Mouse (Mus musculus): ENCODE measurements around the gene Pax3. TPM values are rescaled to one million over a fixed set of nuclear protein-coding genes. Genes with fewer than 3 reads are reported as not detected.

The Pax3 gene
- total and polyA plus RNA-seq, 3 experiments = 0.08 to 0.10 TPM; not detected in 1

DNA sequence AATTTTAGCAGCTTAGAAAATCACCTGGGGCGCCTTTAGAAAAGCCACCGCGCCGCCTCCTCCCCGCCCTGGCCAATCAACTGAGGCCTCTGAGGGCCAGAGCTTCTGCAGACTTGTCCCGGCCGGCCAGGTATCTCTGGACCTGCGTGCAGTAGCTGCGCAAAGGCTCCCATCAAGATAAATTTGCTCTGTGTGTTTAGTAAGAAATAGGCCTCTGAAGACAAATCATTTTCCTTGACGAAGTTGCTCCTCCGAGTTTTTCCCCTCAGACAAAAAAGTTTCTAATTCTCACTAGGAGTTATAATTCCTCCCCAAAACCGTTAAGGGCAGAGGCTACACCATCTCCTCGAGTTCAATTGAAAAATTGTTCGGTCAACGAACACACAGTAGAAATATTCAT is 13.6 kb upstream of the Pax3 start:
- no peak for DNase-seq (ENCODE audit: extremely low read depth)
- H3K4me1 ChIP-seq (ENCODE audit: control insufficient read depth in 1 of 2, insufficient read depth in 2 of 2) = no peaks in the 10 kb centered on the region
- no peaks in the 10 kb centered on the region for H3K27me3 ChIP-seq (replicated peaks)
- H3K27ac ChIP-seq (ENCODE audit: insufficient read depth, low read depth) = no peak overlapping the region
- H3K36me3 ChIP-seq (replicated peaks in 1 of 2; ENCODE audit: control insufficient read depth in 1 of 2, insufficient read depth in 1 of 2, low read length in 1 of 2) = no peaks in the 10 kb centered on the region
- H3K79me2 ChIP-seq (replicated peaks; ENCODE audit: control insufficient read depth, extremely low read depth, insufficient read depth, poor library complexity, severe bottlenecking) = no peaks in the 10 kb centered on the region
- in situ Hi-C loops (cut with MboI; ENCODE audit: low pct_ligation_motif_present, low pct_unique_long_range_greater_than_20kb, low sequenced_read_pairs) = no loop called here
- H3K4me2 ChIP-seq (ENCODE audit: insufficient read depth, low read depth, poor library complexity, severe bottlenecking) = no peak overlapping the region
- H3K4me3 ChIP-seq (replicated peaks in 1 of 3; ENCODE audit: low read depth in 2 of 3, low read length in 2 of 3, poor library complexity in 1 of 3) = no peak overlapping the region
- dilution Hi-C loops (cut with MboI; ENCODE audit: extremely low pct_ligation_motif_present, extremely low pct_unique_long_range_greater_than_20kb, low sequenced_read_pairs) = no loop called here
- no peaks in the 10 kb centered on the region for H3K9me3 ChIP-seq (replicated peaks; ENCODE audit: low read length)
- no peak overlapping the region for H3K9ac ChIP-seq (ENCODE audit: insufficient read depth, low read depth)
- TF ChIP-seq USF2 (conservative IDR thresholded peaks at IDR 0.05; ENCODE audit: low read depth, low read length) (no peak), MAZ (IDR thresholded peaks at IDR 0.05; ENCODE audit: low read depth, low read length) (no peak), ETS1 (conservative IDR thresholded peaks at IDR 0.05; ENCODE audit: low read depth, low read length) (no peak), TCF12 (IDR thresholded peaks at IDR 0.05; ENCODE audit: low read depth, low read length) (no peak), ZNF384 (IDR thresholded peaks at IDR 0.05; ENCODE audit: low read depth, low read length) (no peak), RAD21 (IDR thresholded peaks at IDR 0.05; ENCODE audit: low read depth, low read length) (no peak), POLR2A (IDR thresholded peaks at IDR 0.05; ENCODE audit: low read depth, low read length) (no peak), RCOR1 (conservative IDR thresholded peaks at IDR 0.05; ENCODE audit: low read depth, low read length) (no peak), UBTF (IDR thresholded peaks at IDR 0.05; ENCODE audit: low read depth, low read length) (no peak), MYC (IDR thresholded peaks at IDR 0.05; ENCODE audit: low read depth, low read length) (no peak), E2F4 (IDR thresholded peaks at IDR 0.05; ENCODE audit: insufficient replicate concordance, low read depth, low read length) (no peak), EP300 (IDR thresholded peaks at IDR 0.05; ENCODE audit: low read length) (no peak), POLR2AphosphoS2 (IDR thresholded peaks at IDR 0.05; ENCODE audit: low read depth, low read length) (no peak), ZKSCAN1 (IDR thresholded peaks at IDR 0.05; ENCODE audit: borderline replicate concordance, low read depth, low read length) (no peak), USF1 (IDR thresholded peaks at IDR 0.05; ENCODE audit: low read depth, low read length) (no peak), CHD1 (IDR thresholded peaks at IDR 0.05; ENCODE audit: low read depth, low read length) (no peak), JUND (conservative IDR thresholded peaks at IDR 0.05; ENCODE audit: low read depth, low read length) (no peak), CHD2 (IDR thresholded peaks at IDR 0.05; ENCODE audit: low read length) (no peak), PAX5 (IDR thresholded peaks at IDR 0.05; ENCODE audit: low read length) (no peak), MAFK (IDR thresholded peaks at IDR 0.05; ENCODE audit: insufficient replicate concordance, low read length) (no peak)

- no peak for TF ChIP-seq ZC3H11A (IDR thresholded peaks at IDR 0.05; ENCODE audit: low read depth, low read length)
- no peak for TF ChIP-seq USF2 (conservative IDR thresholded peaks at IDR 0.05; ENCODE audit: low read depth, low read length)
- TF ChIP-seq KAT2A (IDR thresholded peaks at IDR 0.05; ENCODE audit: insufficient replicate concordance, low read length) = no peak
- TF ChIP-seq JUN (IDR thresholded peaks at IDR 0.05; ENCODE audit: insufficient read depth, low read depth, low read length) = no peak
- no peak for TF ChIP-seq ZNF384 (IDR thresholded peaks at IDR 0.05; ENCODE audit: low read depth, low read length)
- TF ChIP-seq GABPA (IDR thresholded peaks at IDR 0.05; ENCODE audit: insufficient replicate concordance, low read depth, low read length) = no peak
- no peak for TF ChIP-seq MAX (IDR thresholded peaks at IDR 0.05; ENCODE audit: low read length)
- no peak for TF ChIP-seq SMC3 (IDR thresholded peaks at IDR 0.05; ENCODE audit: low read depth, low read length)
- no peak for TF ChIP-seq NELFE (IDR thresholded peaks at IDR 0.05; ENCODE audit: low read depth, low read length)
- TF ChIP-seq HCFC1 (IDR thresholded peaks at IDR 0.05; ENCODE audit: low read depth, low read length) = no peak
- TF ChIP-seq NRF1 (IDR thresholded peaks at IDR 0.05; ENCODE audit: low read depth, low read length) = no peak
- TF ChIP-seq E2F4 (IDR thresholded peaks at IDR 0.05; ENCODE audit: insufficient replicate concordance, low read depth, low read length) = no peak
- no peak for TF ChIP-seq POLR2A (IDR thresholded peaks at IDR 0.05; ENCODE audit: low read depth, low read length)
- TF ChIP-seq ETS1 (conservative IDR thresholded peaks at IDR 0.05; ENCODE audit: low read depth, low read length) = no peak
- in situ Hi-C loops (cut with MboI; ENCODE audit: low pct_ligation_motif_present, low pct_unique_long_range_greater_than_20kb, low sequenced_read_pairs) = no loop called here
Measured at GRCm38 (mm10) chr1:78208281-78208814, 11.4 kb upstream of the Pax3 start.

More at GRCm38 (mm10) chr1:78208281-78208814, 11.4 kb upstream of the Pax3 start:
- no peaks in the 10 kb centered on the region for H3K9me3 ChIP-seq (replicated peaks; ENCODE audit: low read length)
- H3K9ac ChIP-seq (ENCODE audit: insufficient read depth, low read depth) = no peak overlapping the region
- dilution Hi-C loops (cut with MboI; ENCODE audit: extremely low pct_ligation_motif_present, extremely low pct_unique_long_range_greater_than_20kb, low sequenced_read_pairs) = no loop called here
- no peak overlapping the region for H3K4me3 ChIP-seq (replicated peaks in 1 of 3; ENCODE audit: low read depth in 2 of 3, low read length in 2 of 3, poor library complexity in 1 of 3)
- H3K27me3 ChIP-seq (replicated peaks) = no peaks in the 10 kb centered on the region
- H3K79me2 ChIP-seq (replicated peaks; ENCODE audit: control insufficient read depth, extremely low read depth, insufficient read depth, poor library complexity, severe bottlenecking) = no peaks in the 10 kb centered on the region
- no peak for DNase-seq (ENCODE audit: extremely low read depth)
- H3K4me1 ChIP-seq (ENCODE audit: control insufficient read depth in 1 of 2, insufficient read depth in 2 of 2) = peaks cover 0 to under 1% of the 10 kb centered on the region in 2 experiments; a peak in 1 of 4 replicates
- no peak overlapping the region for H3K27ac ChIP-seq (ENCODE audit: insufficient read depth, low read depth)
- H3K4me2 ChIP-seq (ENCODE audit: insufficient read depth, low read depth, poor library complexity, severe bottlenecking) = no peak overlapping the region
- no peaks in the 10 kb centered on the region for H3K36me3 ChIP-seq (replicated peaks in 1 of 2; ENCODE audit: control insufficient read depth in 1 of 2, insufficient read depth in 1 of 2, low read length in 1 of 2)
